Mouse (Mus musculus) forebrain, embryonic 14.5 days (tissue): Measurements from ENCODE around the gene Fbxl3. TPM values are rescaled to one million over a fixed set of nuclear protein-coding genes. Genes with fewer than 3 reads are reported as not detected.

Experiments used
- ATAC-seq: fragments of 200-750 bp; cut with Nextera tagmentation; 2 replicates; pipeline ENCODE4 v1.8.0; 2017; ENCODE audit warnings: mild to moderate bottlenecking, moderate library complexity
- DNase-seq: peaks from one replicate; pipeline ENCODE4 v3.0.0-alpha.2; 2015; ENCODE audit warnings: low spot score
- H3K27ac ChIP-seq: fragments of 300-500 bp; sonication (generic); 2 replicates; pipeline ENCODE4 v1.5.1; 2014; ENCODE audit warnings: low read depth, mild to moderate bottlenecking, control low read depth, low read length, moderate library complexity
- H3K27me3 ChIP-seq: fragments of 300-500 bp; sonication (generic); replicated peaks from 2 replicates; pipeline ENCODE4 v1.6.1; 2014; ENCODE audit warnings: low read length, control low read depth, mixed read lengths; ENCODE audit not compliant: control insufficient read depth, insufficient read depth
- H3K36me3 ChIP-seq: fragments of 300-500 bp; sonication (generic); 2 replicates; pipeline ENCODE4 v1.6.1; 2014; ENCODE audit warnings: low read length, control low read depth; ENCODE audit not compliant: control insufficient read depth, insufficient read depth
- H3K4me1 ChIP-seq: fragments of 300-500 bp; sonication (generic); 2 replicates; pipeline ENCODE4 v1.6.1; 2014; ENCODE audit warnings: antibody characterized with exemption, low read length, control low read depth; ENCODE audit not compliant: control insufficient read depth, insufficient read depth
- H3K4me2 ChIP-seq: fragments of 300-500 bp; sonication (generic); 2 replicates; pipeline ENCODE4 v1.6.1; 2014; ENCODE audit warnings: mild to moderate bottlenecking, control low read depth, low read length
- H3K4me3 ChIP-seq: fragments of 300-500 bp; sonication (generic); 2 replicates; pipeline ENCODE4 v1.5.1; 2014; ENCODE audit warnings: low read depth, low read length, control low read depth
- H3K9ac ChIP-seq: fragments of 300-500 bp; sonication (generic); 2 replicates; pipeline ENCODE4 v1.6.1; 2014; ENCODE audit warnings: mild to moderate bottlenecking, low read length, control low read depth, moderate library complexity
- H3K9me3 ChIP-seq: fragments of 300-500 bp; sonication (generic); replicated peaks from 2 replicates; pipeline ENCODE4 v1.6.1; 2016; ENCODE audit warnings: low read length, control low read depth, mixed read lengths; ENCODE audit not compliant: control insufficient read depth
- WGBS: fragments of 180-500 bp; shearing (Covaris S2); extraction: QIAGEN DNeasy Blood & Tissue Kit; methylation state at CpG from one replicate; pipeline ENCODE4 v1.1.7; 2014; 5-methylcytosine and 5-hydroxymethylcytosine counted together
- polyA plus RNA-seq: library from polyadenylated mRNA; unstranded; fragments of >200 nt; fragmentation: Nextera tagmentation; extraction: Ambion mirVana; gene quantifications from 2 replicates; pipeline ENCODE4 v1.2.1, GENCODE M21; 2014

Fbxl3 gene
- polyA plus RNA-seq, 1 experiment from 2014 or later, result 26.9 TPM

GRCm38 (mm10) chr14:103033271-103033823 is 66.0 kb downstream of the Fbxl3 start:
- Histone ChIP-seq H3K4me2 (no peak overlapping the region), H3K4me1 (no peaks in the 10 kb centered on the region), H3K27me3 (no peaks in the 10 kb centered on the region), H3K36me3 (no peaks in the 10 kb centered on the region), H3K9me3 (no peaks in the 10 kb centered on the region), H3K27ac (no peak overlapping the region), H3K4me3 (no peak overlapping the region), H3K9ac (no peak overlapping the region)
- ATAC-seq (no peak), DNase-seq (no peak)
- 90% methylated on average over 10 of the region's 10 CpGs for WGBS

Other genes starting within 250 kb of the Fbxl3 start
- gene Kctd12, start 116.9 kb downstream of the Fbxl3 start, polyA plus RNA-seq, result 10.8 and 12.7 TPM in 2 replicates
- not detected in 2 replicates for gene Acod1, start 52.6 kb downstream of the Fbxl3 start, polyA plus RNA-seq
- gene Cln5, start 29.4 kb downstream of the Fbxl3 start, polyA plus RNA-seq, result 11.2 and 11.4 TPM in 2 replicates
- 38.0 and 47.1 TPM in 2 replicates for gene Mycbp2, start 247.2 kb upstream of the Fbxl3 start, polyA plus RNA-seq